ENCODE assay signal across 8 mouse cellular contexts in genomic region chr10:80798150-80799006, GRCm38 (mm10). TPM values are rescaled to one million over a fixed set of nuclear protein-coding genes. Genes with fewer than 3 reads are reported as not detected.
A peak's percentile ranks its signal among the peaks of the same experiment; 100 is the strongest.
DNase-seq lines count a peak whose midpoint lies in the region; ATAC-seq and TF ChIP-seq lines count a peak whose summit lies in the region.

Gene Sf3a2, plus strand, starts transcription at chr10:80798198.
Gene Plekhj1, minus strand, starts transcription at chr10:80798626.

- H3K27me3 ChIP-seq in C2C12 (ENCODE audit: control insufficient read depth, insufficient read depth, insufficient read length) = no peaks in the 10 kb centered on the region
- no peaks in the 10 kb centered on the region for H3K27me3 ChIP-seq in erythroblast, embryonic 14.5 days (ENCODE audit: control insufficient read depth)
- no peaks in the 10 kb centered on the region for H3K27me3 ChIP-seq in heart, embryonic 11.5 days (ENCODE audit: control insufficient read depth, insufficient read depth, low read length)
- no peaks in the 10 kb centered on the region for H3K27me3 ChIP-seq in kidney, embryonic 16.5 days (ENCODE audit: insufficient read depth, low read length)
- no peaks in the 10 kb centered on the region for H3K27me3 ChIP-seq in liver, adult 2 months (ENCODE audit: control insufficient read depth, insufficient read depth, low read length)
- no peaks in the 10 kb centered on the region for H3K27me3 ChIP-seq in myocyte (ENCODE audit: control insufficient read depth, insufficient read depth, insufficient read length)
- no peaks in the 10 kb centered on the region for H3K27me3 ChIP-seq in splenic B cell, adult 2 months (ENCODE audit: control insufficient read depth, insufficient read depth, low read length, poor library complexity, severe bottlenecking)

- peaks cover 74% of the 10 kb centered on the region for H3K79me2 ChIP-seq in C2C12 (ENCODE audit: control insufficient read depth, insufficient read depth)
- peaks cover 13% of the 10 kb centered on the region; the same call in 1 of the 2 replicates for H3K79me2 ChIP-seq in liver, adult 2 months (ENCODE audit: control insufficient read depth, insufficient read depth, low read length)
- peaks cover 58% of the 10 kb centered on the region for H3K79me2 ChIP-seq in myocyte (ENCODE audit: control insufficient read depth, insufficient read depth)

- under 1% methylated on average over 104 of the region's 104 CpGs for WGBS in heart, embryonic 11.5 days (ENCODE audit: insufficient replicate concordance)
- WGBS in kidney, embryonic 16.5 days = under 1% methylated on average over 104 of the region's 104 CpGs
- under 1% methylated on average over 104 of the region's 104 CpGs for WGBS in liver, adult 2 months

- peak within 1 kb of the TSS; percentile 86 for H3ac ChIP-seq in C2C12 (ENCODE audit: control insufficient read depth, insufficient read length, low read depth)
- H3ac ChIP-seq in myocyte (ENCODE audit: control insufficient read depth, insufficient read length) = peak within 1 kb of the TSS; percentile 91

- peak; percentile 83 for ATAC-seq in heart, embryonic 11.5 days (replicated peaks; ENCODE audit: insufficient number of reproducible peaks, low FRiP score, low TSS enrichment)
- peak; percentile 95 for ATAC-seq in kidney, embryonic 16.5 days (ENCODE audit: low FRiP score, low TSS enrichment)

- no peaks in the 10 kb centered on the region for H3K9me3 ChIP-seq in erythroblast, embryonic 14.5 days (ENCODE audit: control insufficient read depth, low read length)
- H3K9me3 ChIP-seq in heart, embryonic 11.5 days (replicated peaks; ENCODE audit: control insufficient read depth, low read length) = no peaks in the 10 kb centered on the region
- H3K9me3 ChIP-seq in kidney, embryonic 16.5 days (ENCODE audit: low read length) = no peaks in the 10 kb centered on the region

- TF ChIP-seq POLR2A in brain, embryonic 14.5 days (IDR thresholded peaks at IDR 0.05; ENCODE audit: borderline replicate concordance, extremely low read depth, insufficient read depth, insufficient read length, poor library complexity, severe bottlenecking) = peak; percentile 60; the same call in 1 of the 2 replicates
- peak; percentile 68; the same call in 1 of the 2 replicates for TF ChIP-seq POLR2A in liver, adult 2 months (IDR thresholded peaks at IDR 0.05; ENCODE audit: extremely low read depth, insufficient read depth, low read length)
- peak; percentile 54 for TF ChIP-seq POLR2A in myocyte (IDR thresholded peaks at IDR 0.05; ENCODE audit: insufficient read length, low read depth)

- peaks cover 53% of the 10 kb centered on the region for H3K79me3 ChIP-seq in C2C12 (ENCODE audit: low read depth)

- H3K36me3 ChIP-seq in C2C12 (ENCODE audit: control insufficient read depth, insufficient read depth) (peaks cover 76% of the 10 kb centered on the region), myocyte (ENCODE audit: control insufficient read depth, insufficient read depth) (peaks cover 28% of the 10 kb centered on the region)
- H3K36me3 ChIP-seq in erythroblast, embryonic 14.5 days (ENCODE audit: control insufficient read depth) = peaks cover 79% of the 10 kb centered on the region
- H3K36me3 ChIP-seq in heart, embryonic 11.5 days (ENCODE audit: control insufficient read depth, insufficient read depth, low read length) = peaks cover 29% of the 10 kb centered on the region
- peaks cover 52% of the 10 kb centered on the region for H3K36me3 ChIP-seq in kidney, embryonic 16.5 days (ENCODE audit: insufficient read depth, low read length)
- H3K36me3 ChIP-seq in liver, adult 2 months (ENCODE audit: control insufficient read depth, insufficient read depth, low read length) = peaks cover 2% of the 10 kb centered on the region; the same call in 1 of the 2 replicates
- H3K36me3 ChIP-seq in splenic B cell, adult 2 months (ENCODE audit: control insufficient read depth, insufficient read depth, low read length, poor library complexity, severe bottlenecking) = peaks cover 3% of the 10 kb centered on the region

- H3K27ac ChIP-seq in heart, embryonic 11.5 days (ENCODE audit: low read depth, low read length) = peak within 1 kb of the TSS; percentile 95
- peak within 1 kb of the TSS; percentile 98 for H3K27ac ChIP-seq in kidney, embryonic 16.5 days (ENCODE audit: low read length)
- peak within 1 kb of the TSS; percentile 93 for H3K27ac ChIP-seq in liver, adult 2 months (replicated peaks; ENCODE audit: insufficient read depth, low read depth, low read length)

- peak; percentile 100 for DNase-seq in brain, embryonic 14.5 days (ENCODE audit: low read depth)
- peak; percentile 92 for DNase-seq in liver, adult 2 months (ENCODE audit: extremely low read depth, low read depth, low spot score)
- DNase-seq in splenic B cell, adult 2 months (ENCODE audit: low read depth, low spot score) = peak; percentile 99

- H3K4me3 ChIP-seq in C2C12 (ENCODE audit: insufficient read depth, poor library complexity, severe bottlenecking) = peak within 1 kb of the TSS; percentile 99
- H3K4me3 ChIP-seq in erythroblast, embryonic 14.5 days (replicated peaks) = peak within 1 kb of the TSS; percentile 89
- peak within 1 kb of the TSS; percentile 90 for H3K4me3 ChIP-seq in heart, embryonic 11.5 days (ENCODE audit: low read depth, low read length)
- H3K4me3 ChIP-seq in kidney, embryonic 16.5 days (ENCODE audit: low read length) = peak within 1 kb of the TSS; percentile 96
- H3K4me3 ChIP-seq in liver, adult 2 months (ENCODE audit: insufficient read depth, low read depth, low read length) = peak within 1 kb of the TSS; percentile 74
- H3K4me3 ChIP-seq in myocyte = peak within 1 kb of the TSS; percentile 98

- H3K4me2 ChIP-seq in heart, embryonic 11.5 days = peak within 1 kb of the TSS; percentile 96
- peak within 1 kb of the TSS; percentile 88 for H3K4me2 ChIP-seq in kidney, embryonic 16.5 days (replicated peaks; ENCODE audit: low read depth, low read length)
- peak within 1 kb of the TSS; percentile 97 for H3K4me2 ChIP-seq in myocyte (ENCODE audit: low read depth)

- H3K4me1 ChIP-seq in erythroblast, embryonic 14.5 days (ENCODE audit: control insufficient read depth) = peaks cover 60% of the 10 kb centered on the region
- H3K4me1 ChIP-seq in heart, embryonic 11.5 days (ENCODE audit: control insufficient read depth, insufficient read depth, low read length) = peaks cover 20% of the 10 kb centered on the region
- H3K4me1 ChIP-seq in kidney, embryonic 16.5 days (ENCODE audit: insufficient read depth, low read length) = peaks cover 22% of the 10 kb centered on the region
- H3K4me1 ChIP-seq in liver, adult 2 months (ENCODE audit: control insufficient read depth, insufficient read depth, low read length) = peaks cover 12% of the 10 kb centered on the region

- TF ChIP-seq CTCF in C2C12 (IDR thresholded peaks at IDR 0.05; ENCODE audit: control insufficient read depth, insufficient read depth, insufficient read length) = no peak
- no peak for TF ChIP-seq CTCF in brain, embryonic 14.5 days (IDR thresholded peaks at IDR 0.05; ENCODE audit: borderline replicate concordance, extremely low read depth, insufficient read depth, insufficient read length)
- TF ChIP-seq CTCF in liver, adult 2 months (IDR thresholded peaks at IDR 0.05; ENCODE audit: low read depth, low read length) = no peak

- H3K9ac ChIP-seq in heart, embryonic 11.5 days (ENCODE audit: low read depth, low read length) = peak within 1 kb of the TSS; percentile 98
- peak within 1 kb of the TSS; percentile 99 for H3K9ac ChIP-seq in kidney, embryonic 16.5 days (replicated peaks; ENCODE audit: low read length)
- H3K9ac ChIP-seq in liver, adult 2 months (ENCODE audit: low read depth, low read length) = peak within 1 kb of the TSS; percentile 90

TF ChIP-seq in C2C12, 6 proteins besides CTCF, POLR2A, EP300 and RAD21:
- TF ChIP-seq USF1 (IDR thresholded peaks at IDR 0.05; ENCODE audit: low read depth) (no peak), MAX (IDR thresholded peaks at IDR 0.05) (peak; percentile 88)

TF ChIP-seq in myocyte, 11 proteins besides CTCF, POLR2A, EP300 and RAD21:
- peak; percentile 92 for TF ChIP-seq POLR2AphosphoS2 (IDR thresholded peaks at IDR 0.05; ENCODE audit: insufficient read length, low read depth)
- no peak for TF ChIP-seq MYOD1 (IDR thresholded peaks at IDR 0.05; ENCODE audit: control insufficient read depth in 1 of 3, insufficient read length in 2 of 3, low read depth in 2 of 3)
- TF ChIP-seq MYOG (IDR thresholded peaks at IDR 0.05; ENCODE audit: control insufficient read depth in 1 of 3, insufficient read depth in 1 of 3, insufficient read length in 2 of 3, low read depth in 2 of 3) = peak in 1 of 3 experiments; percentile 11

RNA-seq across cellular contexts. Expression of gene Sf3a2, which starts in this region (rescaled TPM):
- polyA plus RNA-seq in C2C12 (2012; fragmentation: generic; extraction: Trizol) = 106 TPM
- polyA plus RNA-seq in brain, embryonic 14.5 days (2012; rRNA removed) = 76.3 and 77.0 TPM in 2 replicates
- polyA plus RNA-seq in erythroblast, embryonic 14.5 days (2012) = 68.4 and 69.3 TPM in 2 replicates
- polyA plus RNA-seq in heart, embryonic 11.5 days (2014; fragmentation: Nextera tagmentation; extraction: Ambion mirVana) = 68.6 and 68.7 TPM in 2 replicates
- polyA plus RNA-seq in kidney, embryonic 16.5 days (2015; fragmentation: Nextera tagmentation; extraction: Ambion mirVana) = 71.2 and 87.3 TPM in 2 replicates
- total RNA-seq in liver, adult 2 months (2014; rRNA removed) = 6.7 and 8.6 TPM in 2 replicates
- 12.7 and 17.8 TPM in 2 replicates for polyA plus RNA-seq in liver, adult 2 months (2012; rRNA removed)
- polyA plus RNA-seq in myocyte (2012; fragmentation: generic; extraction: Trizol) = 93.1 TPM

RNA-seq across cellular contexts. Expression of gene Plekhj1, which starts in this region (rescaled TPM):
- polyA plus RNA-seq in C2C12 (2012; fragmentation: generic; extraction: Trizol) = 74.8 TPM
- polyA plus RNA-seq in brain, embryonic 14.5 days (2012; rRNA removed) = 88.7 and 125 TPM in 2 replicates
- 32.7 and 39.3 TPM in 2 replicates for polyA plus RNA-seq in erythroblast, embryonic 14.5 days (2012)
- 89.0 and 97.7 TPM in 2 replicates for polyA plus RNA-seq in heart, embryonic 11.5 days (2014; fragmentation: Nextera tagmentation; extraction: Ambion mirVana)
- 123 and 129 TPM in 2 replicates for polyA plus RNA-seq in kidney, embryonic 16.5 days (2015; fragmentation: Nextera tagmentation; extraction: Ambion mirVana)
- total RNA-seq in liver, adult 2 months (2014; rRNA removed) = 16.0 and 17.4 TPM in 2 replicates
- polyA plus RNA-seq in liver, adult 2 months (2012; rRNA removed) = 29.4 and 42.2 TPM in 2 replicates
- polyA plus RNA-seq in myocyte (2012; fragmentation: generic; extraction: Trizol) = 69.6 TPM

Comparison
In these comparisons a context has a peak if more than half of its experiments do, and no peak if none do; other contexts are left out.
1. Peak in every context shown above with its lines: DNase-seq, ATAC-seq, H3K4me3 ChIP-seq and H3K27ac ChIP-seq.